Mouse (Mus musculus) heart, postnatal 0 days (tissue): ENCODE results near the gene Elk4.

Experiments
- CTCF ChIP-seq: IDR thresholded peaks from 2 replicates; pipeline ENCODE4 v1.5.1; 2016; ENCODE audit warnings: antibody characterized with exemption, control low read depth, low read depth
- EP300 ChIP-seq: IDR thresholded peaks from 2 replicates; pipeline ENCODE4 v1.6.1; 2016; ENCODE audit warnings: antibody characterized with exemption, low read depth

DNA sequence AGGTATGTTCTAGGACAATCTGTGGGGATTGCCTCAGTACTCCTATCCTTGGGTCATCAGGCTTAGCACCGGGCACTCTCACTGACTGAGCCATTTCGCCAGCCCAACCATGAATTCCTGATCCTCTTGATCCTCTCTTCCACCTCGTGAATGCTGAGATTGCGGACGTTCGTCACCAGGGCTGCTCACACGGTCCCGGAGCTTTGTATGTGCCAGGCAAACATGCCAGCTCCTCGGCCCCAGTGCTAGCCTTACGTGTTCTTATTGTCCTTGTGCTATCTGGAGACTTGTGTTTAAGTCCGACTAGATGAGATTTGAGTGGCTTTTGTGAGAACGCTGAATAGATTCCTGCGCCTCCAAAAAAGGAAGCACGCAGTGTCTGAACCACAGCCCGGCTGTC, 20.0 kb upstream of the Elk4 start:
- no peak for TF ChIP-seq CTCF
- no peak for TF ChIP-seq EP300
